Mouse (Mus musculus) frontal cortex, postnatal 25 days (tissue): ENCODE data around the gene Ttc28.
A peak's percentile ranks its signal among the peaks of the same experiment; 100 is the strongest.

Experiments
- DNase-seq, 2 experiments: peaks; one replicate each; pipeline ENCODE4 v3.0.0; 2022; ENCODE audit warnings: low spot score in 2 of 2

Gene Ttc28

DNA sequence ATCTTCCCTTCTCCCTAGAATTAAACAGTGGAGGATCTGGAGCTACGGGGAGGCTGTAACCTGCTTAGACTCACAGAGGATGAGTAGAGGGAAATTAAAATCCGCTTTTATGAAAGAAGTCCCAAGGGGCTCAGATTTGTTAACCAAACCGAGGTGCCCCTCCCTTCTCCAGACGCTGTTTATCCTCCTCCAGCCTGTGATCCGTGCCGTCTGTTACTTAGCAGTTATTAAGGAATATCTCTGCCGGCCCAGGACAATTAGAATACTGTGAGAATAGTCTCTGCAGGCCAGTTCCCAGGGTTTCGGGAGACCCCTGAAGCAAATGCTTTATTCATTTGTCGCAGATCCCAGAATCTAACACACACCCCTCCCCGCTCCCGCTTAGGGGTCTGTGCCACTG lies 283.8 kb downstream of the Ttc28 start:
- DNase-seq, result no peak

GRCm38 (mm10) chr5:111164348-111164920 lies 284.8 kb downstream of the Ttc28 start:
- no peak for DNase-seq

DNA sequence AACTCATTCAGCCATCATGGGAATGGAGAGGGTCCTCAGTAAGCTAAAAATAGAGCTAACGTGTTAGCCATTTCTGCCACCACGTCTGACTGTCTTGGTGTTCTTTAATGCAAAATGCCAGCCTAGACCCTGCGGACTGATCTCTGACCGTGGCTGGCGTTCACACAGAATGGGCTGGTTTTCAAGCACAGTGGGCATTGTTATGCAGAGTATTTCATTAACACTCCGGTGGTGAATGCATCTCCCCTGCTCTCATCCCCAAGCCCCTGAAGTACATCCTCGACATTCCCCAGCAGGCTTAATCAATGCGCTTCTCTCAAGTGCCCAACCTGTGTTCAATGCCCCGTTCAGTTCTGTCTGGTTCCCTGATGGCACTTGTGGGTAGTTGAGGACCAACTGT lies 290.8 kb downstream of the Ttc28 start:
- DNase-seq, result no peak

- DNase-seq, result no peak
These were observed 295.8 kb downstream of the Ttc28 start for GRCm38 (mm10) chr5:111175410-111175809.

- DNase-seq, result no peak
These were observed 296.2 kb downstream of the Ttc28 start for GRCm38 (mm10) chr5:111175842-111176241.

DNA sequence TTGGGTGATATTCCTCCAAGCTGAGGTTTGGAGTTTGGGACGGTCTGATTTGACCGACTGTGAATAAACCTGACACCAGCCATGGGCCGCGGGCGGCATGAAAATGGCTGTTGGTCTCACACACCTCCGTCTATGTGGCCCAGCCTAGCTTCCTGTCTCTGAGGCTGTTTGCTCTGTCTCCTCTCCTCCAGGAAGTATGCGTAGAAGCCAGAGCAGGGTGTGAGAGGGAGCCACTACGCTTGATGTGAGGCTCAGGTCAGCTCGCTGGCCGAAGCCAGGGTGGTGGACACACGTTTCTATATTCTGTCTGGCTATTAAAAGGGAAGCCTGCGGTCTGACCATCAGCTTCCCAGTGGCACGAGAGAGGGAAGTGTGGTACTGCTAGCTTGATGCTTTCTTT lies 296.8 kb downstream of the Ttc28 start:
- no peak for DNase-seq

- DNase-seq, result no peak
These were observed 298.9 kb downstream of the Ttc28 start for GRCm38 (mm10) chr5:111178324-111179076.

- DNase-seq, result no peak
These were observed 300.0 kb downstream of the Ttc28 start for GRCm38 (mm10) chr5:111179651-111180050.

DNA sequence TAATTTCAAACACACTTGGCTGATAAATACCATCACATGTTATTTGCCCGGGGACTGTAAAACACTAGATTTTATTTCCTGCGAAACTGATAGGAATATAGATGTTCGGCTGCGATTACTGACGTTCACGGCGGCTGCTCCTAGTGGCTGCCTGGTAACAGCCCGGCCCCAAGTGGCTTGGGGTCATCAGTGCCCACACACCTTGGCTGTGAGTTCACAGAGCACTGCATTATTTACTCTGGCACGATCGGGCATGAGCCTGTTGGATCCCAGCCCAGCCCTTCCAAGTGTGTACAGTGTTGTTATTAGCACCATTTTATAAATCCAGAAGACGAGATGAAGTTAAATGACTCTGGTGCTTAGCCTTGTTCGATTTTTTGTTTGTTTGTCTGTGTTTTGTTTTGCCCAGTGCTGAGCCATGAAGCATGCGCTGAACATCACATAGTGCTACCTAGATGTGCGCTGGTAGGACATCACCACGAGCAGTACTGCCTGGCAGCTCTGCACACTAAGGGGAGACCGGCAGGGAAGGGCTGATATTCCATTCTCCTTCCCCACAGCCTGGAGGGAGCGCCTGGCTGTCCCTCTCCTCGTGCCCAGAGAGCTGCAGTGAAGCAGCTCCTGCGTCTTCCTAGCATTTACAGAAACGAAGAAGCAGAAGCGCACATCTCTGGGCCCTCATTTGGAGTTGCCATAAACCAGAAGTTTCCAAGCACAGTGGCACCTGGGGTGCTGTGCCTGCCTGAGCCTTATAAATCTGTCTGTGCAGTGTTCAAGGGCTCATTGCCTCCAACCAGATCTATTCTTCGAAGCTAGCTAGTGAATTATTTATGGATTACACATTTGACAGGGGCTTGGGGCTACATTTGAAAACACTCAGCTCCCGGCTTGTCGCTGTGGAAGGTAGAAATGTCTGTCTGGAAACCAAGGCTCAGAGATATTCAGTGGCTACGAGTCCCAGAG lies 300.8 kb downstream of the Ttc28 start:
- no peak for DNase-seq

GRCm38 (mm10) chr5:111181204-111181912 lies 301.8 kb downstream of the Ttc28 start:
- no peak for DNase-seq

- no peak for DNase-seq
These were observed 307.0 kb downstream of the Ttc28 start for GRCm38 (mm10) chr5:111186600-111186999.

DNA sequence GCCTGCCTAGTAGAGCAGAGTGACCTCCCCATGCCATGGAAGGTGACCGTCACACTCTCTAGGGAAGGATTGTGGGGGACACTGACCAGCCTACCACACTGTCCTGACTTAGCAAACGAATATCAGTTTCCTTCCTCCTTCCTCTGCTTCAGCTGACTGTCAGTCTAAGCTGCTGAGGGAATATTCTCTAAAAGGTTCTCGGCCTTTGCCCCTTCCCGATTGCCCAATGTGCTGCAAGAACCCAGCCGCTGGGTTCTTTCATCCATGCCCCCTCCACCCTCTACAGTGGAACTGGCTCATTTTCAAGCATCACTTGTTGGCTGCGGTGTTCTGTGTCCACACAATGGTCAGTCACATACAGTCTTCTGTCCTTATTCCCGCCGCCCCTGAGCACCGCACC lies 312.4 kb downstream of the Ttc28 start:
- no peak for DNase-seq

GRCm38 (mm10) chr5:111194829-111195228 lies 315.2 kb downstream of the Ttc28 start:
- no peak for DNase-seq

GRCm38 (mm10) chr5:111195488-111196485 lies 316.2 kb downstream of the Ttc28 start:
- no peak for DNase-seq

GRCm38 (mm10) chr5:111197727-111198126 lies 318.1 kb downstream of the Ttc28 start:
- DNase-seq, result no peak

DNA sequence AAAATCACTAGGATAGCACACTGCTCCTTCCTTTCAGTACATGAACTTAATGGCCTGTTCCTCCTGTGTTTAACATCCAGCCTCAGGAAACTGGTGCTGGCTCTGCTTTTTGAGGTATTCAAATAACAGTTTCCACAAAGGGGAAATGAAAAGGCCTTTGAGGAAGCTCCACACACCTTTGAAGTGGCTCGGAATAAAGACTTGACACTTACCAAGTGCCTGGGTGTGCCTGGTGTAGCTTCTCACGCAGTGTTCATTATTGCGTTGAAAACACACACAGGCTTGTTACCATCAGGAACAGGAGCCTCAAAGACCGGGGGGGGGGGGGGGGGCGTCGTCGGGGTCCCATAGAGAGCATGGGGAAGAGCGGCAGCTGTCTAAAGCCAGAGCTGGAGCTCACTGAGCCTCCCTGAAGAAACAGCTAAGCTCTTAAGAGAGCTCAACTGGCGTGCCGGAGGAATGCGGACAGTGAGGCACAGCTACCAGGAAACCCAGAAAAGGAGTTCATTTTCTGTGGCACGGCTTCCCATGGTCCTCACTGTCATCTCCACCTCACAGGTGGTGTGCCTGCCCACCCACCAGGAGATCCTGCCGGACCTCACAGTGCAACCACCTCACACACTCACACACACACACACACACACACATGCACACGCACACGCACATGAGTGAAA lies 320.7 kb downstream of the Ttc28 start:
- DNase-seq, result no peak

DNA sequence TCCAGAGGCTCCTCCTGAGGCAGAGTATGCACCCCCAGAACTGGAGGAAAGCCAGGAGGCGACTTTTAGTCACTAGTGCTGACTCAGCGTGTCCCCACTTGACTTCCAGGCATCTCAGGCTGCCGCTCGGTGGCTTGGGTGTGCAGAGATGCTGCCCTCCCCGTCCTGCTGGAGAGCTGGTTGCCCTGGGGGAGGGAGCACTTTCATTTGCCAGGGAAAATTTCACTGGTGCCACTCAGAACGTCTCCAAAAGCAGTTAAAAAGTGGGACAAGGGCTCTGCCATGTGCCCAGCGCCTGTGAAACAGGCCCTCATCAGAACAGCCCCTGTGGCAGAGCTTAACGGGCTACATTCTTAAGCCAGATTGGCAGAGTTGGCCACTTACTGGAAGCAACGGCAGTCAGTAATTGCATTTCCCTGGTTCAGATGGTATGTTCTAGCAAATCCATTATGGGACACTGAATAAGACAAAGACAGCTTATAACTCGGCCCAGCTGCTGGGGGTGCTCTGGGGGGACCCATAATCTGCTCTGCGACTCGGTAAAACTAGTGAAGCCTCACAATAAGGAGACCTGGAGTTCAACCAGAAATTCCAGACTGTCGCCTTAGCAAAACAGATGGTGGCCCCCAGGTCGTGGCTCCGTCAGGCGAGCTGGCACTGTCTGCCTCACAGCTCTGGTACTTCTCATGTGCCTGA lies 321.5 kb downstream of the Ttc28 start:
- DNase-seq, result peak in 1 of 2 experiments; percentile 45

- DNase-seq, result no peak
These were observed 324.6 kb downstream of the Ttc28 start for GRCm38 (mm10) chr5:111204221-111204620.

DNA sequence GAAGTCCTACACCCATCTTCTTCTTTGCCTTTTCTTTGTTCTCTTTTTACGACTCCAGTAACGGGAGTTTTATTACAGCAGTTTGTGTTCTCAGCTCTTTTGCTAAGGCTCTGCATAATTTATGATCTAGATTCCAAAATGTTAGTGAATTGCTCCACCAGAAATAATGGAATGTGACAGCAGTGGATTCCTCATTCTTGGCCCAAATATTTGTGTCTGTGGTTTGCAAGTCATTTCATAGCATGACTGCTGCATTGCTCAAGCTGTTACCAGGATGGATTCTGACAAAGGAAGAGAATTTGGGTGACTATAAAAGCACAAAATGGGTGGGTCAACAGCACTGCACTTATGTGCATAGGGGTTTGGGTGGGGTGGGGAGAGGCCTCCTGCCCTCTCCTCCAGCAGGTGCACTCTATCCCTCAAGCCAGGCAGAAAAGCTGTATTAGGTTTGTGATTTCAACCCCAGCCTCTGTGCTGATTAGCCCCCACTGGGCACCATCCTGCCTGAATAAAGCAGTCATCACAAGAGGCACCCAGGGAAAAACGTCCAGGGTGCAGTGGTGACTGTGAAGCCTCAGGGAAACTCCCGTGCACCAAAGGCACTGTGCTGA lies 325.5 kb downstream of the Ttc28 start:
- DNase-seq, result no peak
